Mouse (Mus musculus): Measurements from ENCODE around the gene Trim43b.
"Not testable (repeated sequence)": the region's sequence is repeated elsewhere in the genome, so short reads cannot be mapped to it uniquely, and the experiment has no call there.

Trim43b gene

DNA sequence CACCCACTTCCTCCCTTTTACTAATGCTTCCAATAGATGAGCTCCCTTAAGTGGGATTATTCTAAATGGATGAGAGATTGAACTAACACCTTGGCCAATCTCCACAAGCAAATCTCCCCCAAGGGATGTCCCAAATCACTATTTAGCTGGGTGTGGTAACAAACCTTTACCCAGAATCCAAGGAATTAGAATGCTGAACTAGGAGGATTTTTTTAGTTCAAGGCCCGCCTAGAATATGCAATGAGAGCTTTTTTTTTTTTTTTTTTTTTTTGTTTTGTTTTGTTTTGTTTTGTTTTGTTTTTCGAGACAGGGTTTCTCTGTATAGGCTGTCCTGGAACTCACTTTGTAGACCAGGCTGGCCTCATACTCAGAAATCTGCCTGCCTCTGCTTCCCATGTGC, at the start of gene Trim43b:
Trim43b (minus strand) TSS at position 101 of the 400 bp plus-strand sequence.
- DNase-seq (ENCODE audit: low spot score in 2 of 2), result not testable (repeated sequence)

DNA sequence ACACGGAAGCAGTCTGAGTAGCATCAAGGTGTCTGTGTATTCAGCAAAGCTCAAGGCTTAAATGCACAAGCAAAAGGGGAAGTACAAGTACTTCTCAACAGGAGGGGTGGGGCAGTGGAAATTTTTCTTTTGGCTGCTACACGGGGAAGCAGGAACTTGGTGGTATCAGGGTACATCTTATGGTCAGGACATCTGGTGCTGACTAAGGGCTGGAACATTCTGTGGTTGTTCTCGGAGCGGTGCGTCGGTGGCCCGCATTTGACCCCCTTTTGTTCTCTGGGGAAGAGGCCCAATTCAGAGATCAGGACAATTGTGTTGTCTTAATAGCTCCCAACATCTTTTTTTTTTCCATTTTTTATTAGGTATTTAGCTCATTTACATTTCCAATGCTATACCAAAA, 11.9 kb upstream of the Trim43b start:
- DNase-seq (ENCODE audit: low spot score in 2 of 2), result not testable (repeated sequence)

DNA sequence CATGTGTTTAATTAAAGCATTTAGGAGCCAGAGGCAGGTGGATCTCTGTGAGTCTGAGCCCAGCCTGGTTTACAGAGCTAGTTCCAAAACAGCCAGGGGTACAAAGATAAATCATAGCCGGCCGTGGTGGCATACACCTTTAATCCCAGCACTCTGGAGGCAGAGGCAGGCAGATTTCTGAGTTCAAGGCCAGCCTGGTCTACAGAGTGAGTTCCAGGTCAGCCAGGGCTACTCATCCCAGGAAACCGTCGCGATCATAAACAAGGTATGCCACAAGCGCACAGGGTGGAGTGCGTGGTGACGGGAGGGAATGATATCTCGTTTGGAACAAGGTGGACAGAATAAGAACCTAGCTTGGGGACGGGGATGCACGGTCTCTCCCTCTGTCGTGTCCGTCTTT, 5.9 kb downstream of the Trim43b start:
- not testable (repeated sequence) for DNase-seq (ENCODE audit: low spot score in 2 of 2)

DNA sequence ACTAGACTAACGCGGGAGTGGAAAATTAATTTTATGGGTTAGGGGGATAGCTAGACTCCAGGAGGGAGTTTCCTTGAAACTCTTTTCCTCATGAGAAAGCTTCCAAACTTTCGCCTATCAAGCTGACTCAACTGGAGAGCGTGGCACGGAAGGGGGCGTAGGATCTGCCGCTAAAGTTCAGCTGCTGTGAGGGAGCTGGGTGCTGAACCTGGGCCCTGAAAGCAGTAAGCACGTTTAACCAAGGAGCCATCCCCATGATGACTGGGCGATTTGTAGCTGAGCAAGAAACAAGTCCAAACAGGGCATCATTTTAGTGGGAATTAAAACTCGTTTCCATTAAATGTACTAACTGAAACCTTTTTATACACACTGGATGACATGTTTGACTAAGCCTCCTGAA, 13.0 kb downstream of the Trim43b start:
- DNase-seq (ENCODE audit: low spot score in 2 of 2), result not testable (repeated sequence)

DNA sequence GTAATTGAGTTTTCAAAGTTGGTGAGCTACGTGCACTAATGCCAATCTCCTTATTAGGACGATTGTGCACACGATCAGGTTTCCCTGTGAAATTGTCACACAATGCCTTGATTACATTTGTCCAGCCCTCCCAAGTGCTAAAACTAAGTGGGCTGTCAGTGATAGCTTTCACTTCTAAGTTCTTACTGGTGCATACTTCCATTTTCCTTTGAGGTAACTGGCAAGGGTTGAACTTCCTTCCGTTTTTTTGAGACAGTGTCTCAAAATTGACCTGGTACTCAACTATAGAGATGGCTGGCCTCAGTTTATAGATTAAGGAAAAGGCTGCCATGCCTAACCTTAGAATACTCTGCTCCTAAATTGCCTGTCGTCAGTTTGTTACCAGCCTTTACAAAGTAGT, 16.1 kb downstream of the Trim43b start:
- not testable (repeated sequence) for DNase-seq (ENCODE audit: low spot score in 2 of 2)

DNA sequence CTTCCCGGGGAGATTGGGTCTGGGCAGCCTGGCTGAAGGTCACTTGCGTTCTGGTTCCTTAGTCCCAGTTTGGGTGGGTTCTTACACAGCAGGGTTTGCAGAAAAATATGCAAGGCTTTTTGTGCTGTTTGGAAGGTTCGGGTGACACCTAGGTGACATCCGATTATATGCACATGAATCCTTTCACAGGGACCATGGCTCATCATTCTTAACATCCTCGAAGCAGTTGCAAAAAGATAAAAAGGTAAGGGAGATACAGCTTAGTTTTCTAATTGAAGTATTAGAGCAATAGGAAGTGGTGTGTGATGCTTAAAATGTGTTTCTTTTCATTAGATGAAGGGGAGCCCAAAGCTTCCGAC, 25.5 kb downstream of the Trim43b start:
- not testable (repeated sequence) for DNase-seq (ENCODE audit: low spot score in 2 of 2)

DNA sequence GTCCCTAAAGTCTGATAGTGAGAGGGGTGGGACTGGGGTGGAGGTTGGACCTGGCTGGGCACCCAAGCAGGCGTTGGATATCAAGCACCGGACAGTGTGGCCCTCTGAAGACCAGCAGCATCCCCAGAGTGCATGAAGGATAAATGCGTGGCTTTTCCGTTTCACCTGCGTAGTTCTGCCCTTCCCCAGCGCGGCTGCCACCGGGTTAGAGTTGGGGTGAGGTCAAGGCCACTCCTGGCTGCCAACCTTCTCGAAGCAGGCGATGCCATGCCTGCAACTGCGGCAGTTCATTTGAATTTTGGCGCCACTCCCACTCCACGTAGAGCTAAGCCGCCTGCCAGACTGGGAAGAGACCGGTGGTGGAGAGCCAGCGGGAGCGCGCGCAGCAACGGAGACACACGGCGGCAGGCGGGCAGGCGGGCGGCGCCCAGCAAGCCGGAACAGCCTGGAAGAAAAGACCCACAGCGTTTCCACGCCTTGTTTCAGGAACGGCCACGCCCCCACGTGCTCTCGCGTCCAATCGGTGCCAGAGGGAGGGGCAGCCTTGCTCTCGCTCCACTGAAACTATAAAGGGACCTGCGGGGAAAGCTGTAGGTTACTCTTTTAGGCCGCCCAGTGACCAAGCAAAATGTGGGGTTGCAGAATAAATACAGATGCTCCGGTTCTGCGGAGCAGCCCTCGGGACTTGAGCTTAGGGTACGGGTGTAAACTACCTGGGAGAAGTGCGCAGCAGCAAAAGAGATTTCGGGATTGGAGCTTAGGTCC, 26.1 kb downstream of the Trim43b start:
- peak; percentile 26 to 39 for DNase-seq (ENCODE audit: low spot score in 2 of 2)
